Mouse (Mus musculus): ENCODE results near the gene Clec11a. TPM values are rescaled to one million over a fixed set of nuclear protein-coding genes. Genes with fewer than 3 reads are reported as not detected.
"Not testable (repeated sequence)": the region's sequence is repeated elsewhere in the genome, so short reads cannot be mapped to it uniquely, and the experiment has no call there.

The Clec11a gene
- polyA plus RNA-seq, 1 experiment from 2014 or later, result 2.2 TPM

- DNase-seq (ENCODE audit: low spot score), result peak; percentile 71
- H3K27ac ChIP-seq (replicated peaks), result peak overlapping the region; percentile 91
- peaks cover 71% of the 10 kb centered on the region for H3K27me3 ChIP-seq (ENCODE audit: low read depth, poor library complexity, severe bottlenecking)
- peaks cover 14% of the 10 kb centered on the region for H3K36me3 ChIP-seq
- H3K4me1 ChIP-seq, result peaks cover 39% of the 10 kb centered on the region
- H3K9me3 ChIP-seq (replicated peaks), result no peaks in the 10 kb centered on the region
- under 1% methylated on average over 38 of the region's 38 CpGs for WGBS
- H3K4me3 ChIP-seq, result peak overlapping the region; percentile 70
Measured at GRCm38 (mm10) chr7:44310878-44311712, 4.4 kb upstream of the Clec11a start.

GRCm38 (mm10) chr7:44310285-44310877 lies 3.7 kb upstream of the Clec11a start:
- peaks cover 72% of the 10 kb centered on the region for H3K27me3 ChIP-seq (ENCODE audit: low read depth, poor library complexity, severe bottlenecking)
- DNase-seq (ENCODE audit: low spot score), result no peak
- WGBS, result 0% methylated on average over 40 of the region's 40 CpGs

GRCm38 (mm10) chr7:44309475-44310284 lies 3.0 kb upstream of the Clec11a start, which contains the start of gene Shank1:
Gene Shank1, plus strand, starts transcription at chr7:44310253.
- H3K27ac ChIP-seq (replicated peaks), result peak within 1 kb of the TSS; percentile 91
- peaks cover 72% of the 10 kb centered on the region for H3K27me3 ChIP-seq (ENCODE audit: low read depth, poor library complexity, severe bottlenecking)
- peaks cover 49% of the 10 kb centered on the region for H3K4me1 ChIP-seq
- H3K9me3 ChIP-seq (replicated peaks), result no peaks in the 10 kb centered on the region
- H3K4me3 ChIP-seq, result peak within 1 kb of the TSS; percentile 70
- WGBS, result 19% methylated on average over 15 of the region's 22 CpGs
- peak; percentile 24 for DNase-seq (ENCODE audit: low spot score)
- H3K36me3 ChIP-seq, result peaks cover 12% of the 10 kb centered on the region

More at GRCm38 (mm10) chr7:44310285-44310877, 3.7 kb upstream of the Clec11a start:
- Histone ChIP-seq H3K4me3 (peak overlapping the region; percentile 70), H3K36me3 (peaks cover 12% of the 10 kb centered on the region), H3K9me3 (replicated peaks) (no peaks in the 10 kb centered on the region), H3K4me1 (peaks cover 46% of the 10 kb centered on the region), H3K27ac (replicated peaks) (peak overlapping the region; percentile 91)

- H3K4me3 ChIP-seq, result no peak overlapping the region
- peaks cover 61% of the 10 kb centered on the region for H3K4me1 ChIP-seq
- WGBS, result 53% methylated on average over 9 of the region's 9 CpGs
- DNase-seq (ENCODE audit: low spot score), result no peak
- H3K9me3 ChIP-seq (replicated peaks), result no peaks in the 10 kb centered on the region
- no peaks in the 10 kb centered on the region for H3K36me3 ChIP-seq
- no peak overlapping the region for H3K27ac ChIP-seq (replicated peaks)
- H3K27me3 ChIP-seq (ENCODE audit: low read depth, poor library complexity, severe bottlenecking), result peaks cover 64% of the 10 kb centered on the region
Measured at GRCm38 (mm10) chr7:44307261-44308020, 739 bp upstream of the Clec11a start.

- Histone ChIP-seq H3K4me1 (peaks cover 43% of the 10 kb centered on the region), H3K4me3 (peak overlapping the region; percentile 70), H3K27me3 (ENCODE audit: low read depth, poor library complexity, severe bottlenecking) (peaks cover 47% of the 10 kb centered on the region), H3K27ac (replicated peaks) (peak overlapping the region; percentile 98), H3K9me3 (replicated peaks) (no peaks in the 10 kb centered on the region), H3K36me3 (no peaks in the 10 kb centered on the region)
- WGBS, result 7% methylated on average over 16 of the region's 16 CpGs
- DNase-seq (ENCODE audit: low spot score), result no peak
Measured at GRCm38 (mm10) chr7:44305686-44306085, 1.0 kb downstream of the Clec11a start.

- WGBS, result under 1% methylated on average over 49 of the region's 49 CpGs
- Histone ChIP-seq H3K9me3 (replicated peaks) (no peaks in the 10 kb centered on the region), H3K27me3 (ENCODE audit: low read depth, poor library complexity, severe bottlenecking) (peaks cover 40% of the 10 kb centered on the region), H3K36me3 (no peaks in the 10 kb centered on the region), H3K4me1 (peaks cover 36% of the 10 kb centered on the region), H3K27ac (replicated peaks) (peak overlapping the region; percentile 98), H3K4me3 (peak overlapping the region; percentile 70)
- peak; percentile 98 for DNase-seq (ENCODE audit: low spot score)
Measured at GRCm38 (mm10) chr7:44304775-44305641, 1.7 kb downstream of the Clec11a start.

- Histone ChIP-seq H3K4me3 (peak overlapping the region; percentile 70), H3K4me1 (peaks cover 33% of the 10 kb centered on the region), H3K36me3 (no peaks in the 10 kb centered on the region), H3K9me3 (replicated peaks) (no peaks in the 10 kb centered on the region), H3K27ac (replicated peaks) (peak overlapping the region; percentile 98), H3K27me3 (ENCODE audit: low read depth, poor library complexity, severe bottlenecking) (peaks cover 34% of the 10 kb centered on the region)
- no peak for DNase-seq (ENCODE audit: low spot score)
- WGBS, result under 1% methylated on average over 25 of the region's 25 CpGs
Measured at GRCm38 (mm10) chr7:44304463-44304774, 2.3 kb downstream of the Clec11a start.

GRCm38 (mm10) chr7:44303346-44304340 lies 3.1 kb downstream of the Clec11a start:
- H3K27me3 ChIP-seq (ENCODE audit: low read depth, poor library complexity, severe bottlenecking), result peaks cover 26% of the 10 kb centered on the region
- H3K4me1 ChIP-seq, result peaks cover 33% of the 10 kb centered on the region
- H3K9me3 ChIP-seq (replicated peaks), result no peaks in the 10 kb centered on the region
- 87% methylated on average over 14 of the region's 14 CpGs for WGBS
- no peak for DNase-seq (ENCODE audit: low spot score)
- H3K4me3 ChIP-seq, result peak overlapping the region; percentile 70
- H3K36me3 ChIP-seq, result no peaks in the 10 kb centered on the region
- H3K27ac ChIP-seq (replicated peaks), result peak overlapping the region; percentile 98

GRCm38 (mm10) chr7:44297501-44297900 lies 9.2 kb downstream of the Clec11a start:
- H3K4me1 ChIP-seq, result not testable (repeated sequence)

GRCm38 (mm10) chr7:44291418-44291817 lies 15.3 kb downstream of the Clec11a start:
- Histone ChIP-seq H3K27ac (replicated peaks) (no peak overlapping the region), H3K4me1 (peaks cover 8% of the 10 kb centered on the region; the same call in 1 of the 2 replicates), H3K27me3 (ENCODE audit: low read depth, poor library complexity, severe bottlenecking) (no peaks in the 10 kb centered on the region), H3K4me3 (no peak overlapping the region), H3K36me3 (no peaks in the 10 kb centered on the region), H3K9me3 (replicated peaks) (peaks cover 8% of the 10 kb centered on the region)
- DNase-seq (ENCODE audit: low spot score), result no peak
- WGBS, result 55% methylated on average over 4 of the region's 4 CpGs

More at GRCm38 (mm10) chr7:44297501-44297900, 9.2 kb downstream of the Clec11a start:
- not testable (repeated sequence) for DNase-seq (ENCODE audit: low spot score); H3K9me3 ChIP-seq (replicated peaks); H3K27me3 ChIP-seq (ENCODE audit: low read depth, poor library complexity, severe bottlenecking); H3K27ac ChIP-seq (replicated peaks); H3K4me3 ChIP-seq; H3K36me3 ChIP-seq
- 83% methylated on average over 2 of the region's 2 CpGs for WGBS

Data from midbrain, embryonic 10.5 days (tissue).